Mouse (Mus musculus): Measurements from ENCODE around the gene Tbc1d22a.

GRCm38 (mm10) chr15:86191933-86192332 lies 22.3 kb upstream of the Tbc1d22a start:
- TF ChIP-seq CTCF (IDR thresholded peaks at IDR 0.05; ENCODE audit: borderline replicate concordance, insufficient read depth, low read length): no peak
- TF ChIP-seq POLR2A (IDR thresholded peaks at IDR 0.05; ENCODE audit: low read depth, low read length): no peak
